Mouse (Mus musculus) neural tube, embryonic 11.5 days (tissue): ENCODE data around the gene Lyrm2. TPM values are rescaled to one million over a fixed set of nuclear protein-coding genes. Genes with fewer than 3 reads are reported as not detected.
A peak's percentile ranks its signal among the peaks of the same experiment; 100 is the strongest.

Experiments used
- ATAC-seq: fragments of 200-750 bp; cut with Nextera tagmentation; 2 replicates; pipeline ENCODE4 v1.8.0; 2017; ENCODE audit warnings: moderate number of reproducible peaks, mild to moderate bottlenecking, moderate TSS enrichment, moderate library complexity; ENCODE audit not compliant: insufficient read depth, low FRiP score, low TSS enrichment
- DNase-seq: peaks from one replicate; pipeline ENCODE4 v3.0.0-alpha.2; 2015; ENCODE audit warnings: low spot score
- H3K27ac ChIP-seq: fragments of 300-500 bp; sonication (generic); 2 replicates; pipeline ENCODE4 v1.5.1; 2014; ENCODE audit warnings: low read depth, mild to moderate bottlenecking, low read length
- H3K27me3 ChIP-seq: fragments of 300-500 bp; sonication (generic); 2 replicates; pipeline ENCODE4 v1.6.1; 2014; ENCODE audit warnings: mild to moderate bottlenecking, low read length, mixed read lengths; ENCODE audit not compliant: control insufficient read depth, insufficient read depth
- H3K36me3 ChIP-seq: fragments of 300-500 bp; sonication (generic); 2 replicates; pipeline ENCODE4 v1.6.1; 2014; ENCODE audit warnings: mild to moderate bottlenecking, low read length, moderate library complexity, mixed read lengths; ENCODE audit not compliant: control insufficient read depth, insufficient read depth
- H3K4me1 ChIP-seq: fragments of 300-500 bp; sonication (generic); 2 replicates; pipeline ENCODE4 v1.6.1; 2014; ENCODE audit warnings: low read length, mixed read lengths; ENCODE audit not compliant: control insufficient read depth, insufficient read depth
- H3K4me2 ChIP-seq: fragments of 300-500 bp; sonication (generic); 2 replicates; pipeline ENCODE4 v1.6.1; 2014; ENCODE audit warnings: low read depth, mild to moderate bottlenecking, moderate library complexity
- H3K4me3 ChIP-seq: fragments of 300-500 bp; sonication (generic); 2 replicates; pipeline ENCODE4 v1.5.1; 2014; ENCODE audit warnings: low read depth, low read length
- H3K9ac ChIP-seq: fragments of 300-500 bp; sonication (generic); 2 replicates; pipeline ENCODE4 v1.6.1; 2014; ENCODE audit warnings: mild to moderate bottlenecking, low read length
- H3K9me3 ChIP-seq: fragments of 300-500 bp; sonication (generic); 2 replicates; pipeline ENCODE4 v1.6.1; 2016; ENCODE audit warnings: low read length; ENCODE audit not compliant: control insufficient read depth
- WGBS: fragments of 180-500 bp; shearing (Covaris S2); extraction: QIAGEN DNeasy Blood & Tissue Kit; methylation state at CpG from one replicate; pipeline ENCODE4 v1.1.7; 2014; 5-methylcytosine and 5-hydroxymethylcytosine counted together
- polyA plus RNA-seq: library from polyadenylated mRNA; unstranded; fragments of >200 nt; fragmentation: Nextera tagmentation; extraction: Ambion mirVana; gene quantifications from 2 replicates; pipeline ENCODE4 v1.2.1, GENCODE M21; 2014

Lyrm2 gene
- polyA plus RNA-seq = 124 and 126 TPM in 2 replicates

DNA sequence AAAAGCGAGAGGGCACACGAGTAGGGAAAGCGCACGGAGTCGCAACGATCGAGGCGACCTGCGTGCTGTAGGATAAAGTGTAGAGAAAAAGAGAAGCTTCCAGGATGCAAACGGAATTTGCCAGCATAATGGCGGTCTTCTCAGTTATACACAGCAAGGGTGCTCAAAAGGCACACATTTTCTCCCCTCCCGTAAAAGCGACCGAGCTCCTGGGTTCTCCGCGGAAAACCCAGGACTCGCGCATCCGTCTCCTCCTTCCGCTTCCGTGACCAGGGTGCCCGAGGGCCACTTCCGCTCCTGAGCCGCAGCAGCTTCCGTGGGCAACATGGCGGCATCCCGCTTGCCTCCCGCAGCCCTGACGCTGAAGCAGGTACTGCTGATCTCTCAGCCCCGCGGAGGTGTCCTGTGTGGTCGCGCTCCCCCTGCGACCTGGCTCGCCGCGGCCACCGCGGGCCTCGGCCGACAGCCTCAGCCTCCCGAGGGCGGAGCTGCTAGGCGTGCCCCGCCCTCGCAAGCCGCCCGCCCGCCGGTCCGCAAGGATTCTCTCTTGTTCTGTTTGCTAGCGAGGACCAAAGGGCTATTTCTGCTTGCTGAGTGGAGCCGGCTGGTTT lies at the start of gene Lyrm2:
TSS of gene Lyrm2 (plus strand) at position 288 of the 611 bp plus-strand sequence.
- Histone ChIP-seq H3K4me1 (no peaks in the 10 kb centered on the region), H3K4me2 (peak within 1 kb of the TSS; percentile 73), H3K36me3 (no peaks in the 10 kb centered on the region), H3K4me3 (peak within 1 kb of the TSS; percentile 76), H3K27me3 (no peaks in the 10 kb centered on the region), H3K9ac (peak within 1 kb of the TSS; percentile 95), H3K27ac (peak within 1 kb of the TSS; percentile 98), H3K9me3 (no peaks in the 10 kb centered on the region)
- DNase-seq (peak; percentile 88), ATAC-seq (peak; percentile 89)
- under 1% methylated on average over 53 of the region's 53 CpGs for WGBS

GRCm38 (mm10) chr4:32750711-32751110 lies 49.3 kb upstream of the Lyrm2 start:
- Histone ChIP-seq H3K9ac (no peak overlapping the region), H3K4me2 (no peak overlapping the region), H3K4me3 (no peak overlapping the region), H3K9me3 (no peaks in the 10 kb centered on the region), H3K4me1 (no peaks in the 10 kb centered on the region), H3K27ac (no peak overlapping the region), H3K36me3 (peaks cover 15% of the 10 kb centered on the region), H3K27me3 (no peaks in the 10 kb centered on the region)
- no peak for DNase-seq
- no peak for ATAC-seq
- WGBS = 97% methylated on average over 1 of the region's 1 CpGs

DNA sequence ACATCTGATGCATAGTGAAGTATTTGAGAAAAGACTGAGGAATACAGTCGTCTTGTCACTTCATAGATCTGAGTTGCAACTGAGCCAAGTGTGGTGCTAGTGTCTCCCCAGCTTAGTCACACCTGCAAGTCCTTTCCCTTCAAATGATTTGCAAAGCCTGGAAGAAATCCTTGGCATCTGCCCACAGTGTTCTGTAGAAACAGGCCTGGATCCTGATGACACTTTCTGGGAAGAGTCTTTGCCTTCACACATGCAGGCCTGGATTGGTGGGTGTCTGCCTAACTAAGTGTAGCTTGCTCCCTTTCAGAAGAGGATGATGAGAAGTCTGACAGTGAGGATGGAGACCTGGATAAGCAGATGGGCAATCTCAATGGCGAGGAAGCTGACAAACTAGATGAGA lies 42.6 kb upstream of the Lyrm2 start:
- H3K9ac ChIP-seq = no peak overlapping the region
- no peaks in the 10 kb centered on the region for H3K9me3 ChIP-seq
- DNase-seq = no peak
- ATAC-seq = no peak
- no peak overlapping the region for H3K4me3 ChIP-seq
- WGBS = 95% methylated on average over 2 of the region's 2 CpGs
- peaks cover 18% of the 10 kb centered on the region for H3K36me3 ChIP-seq
- no peaks in the 10 kb centered on the region for H3K27me3 ChIP-seq
- no peak overlapping the region for H3K27ac ChIP-seq
- H3K4me2 ChIP-seq = no peak overlapping the region
- no peaks in the 10 kb centered on the region for H3K4me1 ChIP-seq

DNA sequence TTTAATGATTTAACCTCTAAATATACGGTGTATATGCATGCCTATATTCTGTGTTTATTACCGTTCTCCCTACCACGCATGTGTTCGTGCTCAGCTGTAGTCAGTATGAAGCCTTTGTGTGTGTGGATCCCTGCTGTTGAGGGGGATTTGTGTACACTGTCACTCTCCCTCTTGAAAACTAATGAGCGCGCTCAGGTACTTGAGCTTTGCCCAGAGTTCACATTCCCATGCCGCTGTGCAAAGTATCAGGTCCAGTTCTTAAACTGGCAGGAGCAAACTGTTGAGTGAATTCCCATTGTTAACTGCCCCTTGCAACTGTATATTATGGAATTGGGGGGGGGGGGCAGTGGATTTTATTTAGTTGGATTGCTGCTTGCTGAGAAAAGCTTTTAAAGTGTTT lies 32.6 kb upstream of the Lyrm2 start:
- Histone ChIP-seq H3K4me1 (no peaks in the 10 kb centered on the region), H3K27me3 (no peaks in the 10 kb centered on the region), H3K4me2 (no peak overlapping the region), H3K9me3 (no peaks in the 10 kb centered on the region), H3K4me3 (no peak overlapping the region), H3K36me3 (peaks cover 14% of the 10 kb centered on the region), H3K9ac (no peak overlapping the region), H3K27ac (no peak overlapping the region)
- DNase-seq = no peak
- no peak for ATAC-seq
- WGBS = 92% methylated on average over 7 of the region's 7 CpGs

DNA sequence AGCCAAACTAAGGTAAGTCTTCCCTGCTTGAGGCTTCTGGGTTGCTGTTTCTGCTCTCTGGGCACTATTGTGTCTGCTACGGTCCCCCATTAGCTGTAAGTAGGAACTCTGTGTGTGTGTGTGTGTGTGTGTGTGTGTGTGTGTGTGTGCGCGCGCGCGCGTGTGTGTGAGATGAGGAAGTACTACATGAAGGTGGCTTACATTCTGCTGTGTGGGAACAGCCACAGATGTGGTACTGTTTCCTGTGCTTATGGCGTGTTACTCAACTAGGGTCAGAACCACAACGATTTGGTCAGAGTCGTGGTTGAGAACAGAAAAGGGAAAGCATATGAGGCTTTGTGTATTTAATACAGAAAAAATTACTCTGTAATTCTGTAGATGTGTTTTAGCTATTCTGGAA lies 32.0 kb upstream of the Lyrm2 start:
- WGBS = 97% methylated on average over 10 of the region's 10 CpGs
- Histone ChIP-seq H3K9ac (no peak overlapping the region), H3K9me3 (no peaks in the 10 kb centered on the region), H3K36me3 (peaks cover 14% of the 10 kb centered on the region), H3K27ac (no peak overlapping the region), H3K4me2 (no peak overlapping the region), H3K27me3 (no peaks in the 10 kb centered on the region), H3K4me1 (no peaks in the 10 kb centered on the region), H3K4me3 (no peak overlapping the region)
- no peak for DNase-seq
- ATAC-seq = no peak

- DNase-seq (no peak), ATAC-seq (no peak)
- Histone ChIP-seq H3K4me3 (no peak overlapping the region), H3K36me3 (peaks cover 23% of the 10 kb centered on the region), H3K27ac (no peak overlapping the region), H3K9me3 (no peaks in the 10 kb centered on the region), H3K9ac (no peak overlapping the region), H3K4me2 (no peak overlapping the region), H3K27me3 (no peaks in the 10 kb centered on the region), H3K4me1 (no peaks in the 10 kb centered on the region)
- WGBS = 94% methylated on average over 7 of the region's 7 CpGs
These were observed 29.7 kb upstream of the Lyrm2 start for GRCm38 (mm10) chr4:32770284-32770810.

DNA sequence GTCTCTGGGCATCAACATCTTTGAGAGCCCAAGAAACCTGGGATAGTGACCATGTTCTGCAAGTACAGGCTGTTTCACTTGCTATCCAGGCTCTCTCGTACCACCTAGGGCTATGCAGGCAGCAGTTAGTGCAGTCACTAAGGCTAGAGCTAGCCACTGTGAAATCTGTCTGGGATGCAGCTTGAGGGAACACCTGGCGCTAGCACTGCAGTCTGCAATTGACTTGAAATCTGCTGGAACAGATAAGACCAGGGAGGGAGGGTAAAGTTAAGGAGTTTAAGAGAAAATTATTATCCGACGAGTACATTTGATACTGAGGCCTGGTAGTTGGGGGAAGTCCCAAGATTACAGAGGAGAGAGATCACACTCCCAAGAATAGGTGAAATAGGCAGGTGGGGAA lies 20.1 kb upstream of the Lyrm2 start:
- H3K4me2 ChIP-seq = no peak overlapping the region
- H3K36me3 ChIP-seq = no peaks in the 10 kb centered on the region
- H3K27me3 ChIP-seq = no peaks in the 10 kb centered on the region
- H3K4me1 ChIP-seq = no peaks in the 10 kb centered on the region
- H3K27ac ChIP-seq = no peak overlapping the region
- H3K9me3 ChIP-seq = no peaks in the 10 kb centered on the region
- H3K9ac ChIP-seq = no peak overlapping the region
- 91% methylated on average over 4 of the region's 4 CpGs for WGBS
- no peak for ATAC-seq
- no peak for DNase-seq
- no peak overlapping the region for H3K4me3 ChIP-seq

GRCm38 (mm10) chr4:32787110-32787509 lies 12.9 kb upstream of the Lyrm2 start:
- 92% methylated on average over 1 of the region's 1 CpGs for WGBS
- no peak overlapping the region for H3K4me2 ChIP-seq
- H3K9me3 ChIP-seq = no peaks in the 10 kb centered on the region
- no peak overlapping the region for H3K27ac ChIP-seq
- no peaks in the 10 kb centered on the region for H3K36me3 ChIP-seq
- no peaks in the 10 kb centered on the region for H3K4me1 ChIP-seq
- no peaks in the 10 kb centered on the region for H3K27me3 ChIP-seq
- no peak overlapping the region for H3K9ac ChIP-seq
- ATAC-seq = no peak
- no peak for DNase-seq
- H3K4me3 ChIP-seq = no peak overlapping the region

GRCm38 (mm10) chr4:32789020-32789419 lies 11.0 kb upstream of the Lyrm2 start:
- WGBS = 87% methylated on average over 4 of the region's 4 CpGs
- ATAC-seq = no peak
- no peak for DNase-seq

More at GRCm38 (mm10) chr4:32789020-32789419, 11.0 kb upstream of the Lyrm2 start:
- Histone ChIP-seq H3K9ac (no peak overlapping the region), H3K4me2 (no peak overlapping the region), H3K36me3 (no peaks in the 10 kb centered on the region), H3K27ac (no peak overlapping the region), H3K9me3 (no peaks in the 10 kb centered on the region), H3K27me3 (no peaks in the 10 kb centered on the region), H3K4me3 (no peak overlapping the region), H3K4me1 (no peaks in the 10 kb centered on the region)
